Mouse (Mus musculus) heart, postnatal 0 days (tissue): ENCODE data around the gene Fgl2. TPM values are rescaled to one million over a fixed set of nuclear protein-coding genes. Genes with fewer than 3 reads are reported as not detected.
A peak's percentile ranks its signal among the peaks of the same experiment; 100 is the strongest.

Source experiments
- ATAC-seq: fragments of 200-750 bp; cut with Nextera tagmentation; 2 replicates; pipeline ENCODE4 v1.8.0; 2017; ENCODE audit warnings: low read depth, moderate number of reproducible peaks, moderate library complexity; ENCODE audit not compliant: insufficient read depth
- DNase-seq: peaks from one replicate; pipeline ENCODE4 v3.0.0-alpha.2; 2016; ENCODE audit warnings: low spot score
- H3K27ac ChIP-seq: fragments of 300-500 bp; sonication (generic); 2 replicates; pipeline ENCODE4 v1.5.1; 2014; ENCODE audit warnings: low read depth, mild to moderate bottlenecking
- H3K27me3 ChIP-seq: fragments of 300-500 bp; sonication (generic); 2 replicates; pipeline ENCODE4 v1.6.1; 2014; ENCODE audit warnings: low read length, mixed read lengths; ENCODE audit not compliant: control insufficient read depth, insufficient read depth
- H3K36me3 ChIP-seq: fragments of 300-500 bp; sonication (generic); replicated peaks from 2 replicates; pipeline ENCODE4 v1.6.1; 2014; ENCODE audit warnings: low read length, mixed read lengths; ENCODE audit not compliant: control insufficient read depth, insufficient read depth
- H3K4me1 ChIP-seq: fragments of 300-500 bp; sonication (generic); 2 replicates; pipeline ENCODE4 v1.6.1; 2014; ENCODE audit warnings: antibody characterized with exemption; ENCODE audit not compliant: control insufficient read depth, insufficient read depth
- H3K4me2 ChIP-seq: fragments of 300-500 bp; sonication (generic); 2 replicates; pipeline ENCODE4 v1.6.1; 2014; ENCODE audit warnings: low read depth, mild to moderate bottlenecking, low read length, moderate library complexity
- H3K4me3 ChIP-seq: fragments of 300-500 bp; sonication (generic); 2 replicates; pipeline ENCODE4 v1.5.1; 2014; ENCODE audit warnings: low read depth, low read length
- H3K9ac ChIP-seq: fragments of 300-500 bp; sonication (generic); replicated peaks from 2 replicates; pipeline ENCODE4 v1.6.1; 2014; ENCODE audit warnings: low read depth, low read length, mixed read lengths
- H3K9me3 ChIP-seq: fragments of 300-500 bp; sonication (generic); replicated peaks from 2 replicates; pipeline ENCODE4 v1.6.1; 2016; ENCODE audit warnings: low read length; ENCODE audit not compliant: control insufficient read depth
- CTCF ChIP-seq: IDR thresholded peaks from 2 replicates; pipeline ENCODE4 v1.5.1; 2016; ENCODE audit warnings: antibody characterized with exemption, control low read depth, low read depth
- EP300 ChIP-seq: IDR thresholded peaks from 2 replicates; pipeline ENCODE4 v1.6.1; 2016; ENCODE audit warnings: antibody characterized with exemption, low read depth
- WGBS: fragments of 180-500 bp; shearing (Covaris S2); extraction: QIAGEN DNeasy Blood & Tissue Kit; methylation state at CpG from one replicate; pipeline ENCODE4 v1.1.7; 2014; 5-methylcytosine and 5-hydroxymethylcytosine counted together
- polyA plus RNA-seq: library from polyadenylated mRNA; unstranded; fragments of >200 nt; fragmentation: Nextera tagmentation; extraction: Ambion mirVana; gene quantifications from 2 replicates; pipeline ENCODE4 v1.2.1, GENCODE M21; 2015
- total RNA-seq: library from RNA; depleted of rRNA; stranded (reverse); fragments of >200 nt; gene quantifications from 2 replicates; pipeline ENCODE4 v1.2.3, GENCODE M21; 2014; ENCODE audit warnings: low replicate concordance

Gene Fgl2
- total and polyA plus RNA-seq, 2 experiments from 2014 or later = 54.4 to 79.5 TPM

DNA sequence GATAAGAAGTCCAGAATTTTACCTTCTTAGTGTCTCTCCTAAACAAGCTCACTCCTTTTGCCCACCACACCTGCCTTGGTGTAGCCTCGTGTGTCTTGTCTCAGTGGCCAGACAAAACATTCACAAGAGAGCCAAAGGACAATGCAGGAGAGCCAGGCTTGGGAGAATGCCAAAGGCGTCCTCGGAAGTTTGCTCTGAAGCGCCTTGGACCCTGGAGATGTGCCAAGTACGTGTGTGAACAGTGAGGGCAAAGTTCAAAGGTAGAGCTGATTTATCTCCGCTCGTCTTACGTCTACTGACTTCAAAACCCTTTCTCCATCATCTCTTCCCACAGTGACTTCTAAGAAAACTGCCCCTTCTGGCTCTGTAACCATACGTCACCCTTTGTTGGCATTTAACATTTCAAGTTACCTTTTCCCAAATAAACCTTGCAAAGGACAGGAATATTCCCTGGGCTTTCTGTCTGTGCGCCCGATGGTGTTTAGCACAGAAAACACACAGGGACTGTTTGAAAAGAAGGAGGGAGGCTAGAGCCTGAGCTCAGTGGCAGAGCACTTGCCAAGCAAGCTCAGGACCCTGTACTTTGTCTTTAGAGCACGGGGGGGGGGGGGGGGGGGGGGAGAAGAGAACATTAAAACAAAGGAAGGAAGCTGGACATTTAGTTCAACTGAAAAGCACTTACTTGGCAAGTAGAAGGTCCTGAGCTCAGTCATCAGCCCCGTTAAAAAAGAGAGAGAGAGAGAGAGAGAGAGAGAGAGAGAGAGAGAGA, 19.4 kb downstream of the Fgl2 start:
- WGBS = 22% methylated on average over 12 of the region's 13 CpGs
- no peak overlapping the region for H3K9ac ChIP-seq
- no peak; the same call in 1 of the 2 replicates for ATAC-seq

GRCm38 (mm10) chr5:21394562-21394961, 22.1 kb downstream of the Fgl2 start:
- Histone ChIP-seq H3K27me3 (no peaks in the 10 kb centered on the region), H3K4me1 (peaks cover 23% of the 10 kb centered on the region; the same call in 1 of the 2 replicates), H3K4me2 (no peak overlapping the region), H3K9me3 (no peaks in the 10 kb centered on the region), H3K27ac (0 out of 2 replicates have a peak overlapping the region, but pooled peaks have one; percentile 3), H3K9ac (no peak overlapping the region), H3K4me3 (no peak overlapping the region), H3K36me3 (no peaks in the 10 kb centered on the region)
- no peak for DNase-seq
- TF ChIP-seq CTCF = no peak
- no peak for ATAC-seq
- WGBS = 69% methylated on average over 2 of the region's 2 CpGs

More for the DNA sequence above, 19.4 kb downstream of the Fgl2 start:
- H3K4me3 ChIP-seq = no peak overlapping the region
- H3K27ac ChIP-seq = no peak overlapping the region
- no peaks in the 10 kb centered on the region for H3K36me3 ChIP-seq
- peaks cover 23% of the 10 kb centered on the region; the same call in 1 of the 2 replicates for H3K4me1 ChIP-seq
- no peaks in the 10 kb centered on the region for H3K27me3 ChIP-seq
- no peaks in the 10 kb centered on the region for H3K9me3 ChIP-seq
- no peak for TF ChIP-seq CTCF
- TF ChIP-seq EP300 = no peak
- peak overlapping the region; percentile 21; the same call in 1 of the 2 replicates for H3K4me2 ChIP-seq
- peak; percentile 16 for DNase-seq

GRCm38 (mm10) chr5:21395205-21395840, 22.9 kb downstream of the Fgl2 start:
- Histone ChIP-seq H3K27ac (peak overlapping the region; percentile 49), H3K27me3 (no peaks in the 10 kb centered on the region), H3K4me3 (no peak overlapping the region), H3K9me3 (no peaks in the 10 kb centered on the region), H3K9ac (no peak overlapping the region), H3K4me2 (no peak overlapping the region), H3K4me1 (peaks cover 23% of the 10 kb centered on the region; the same call in 1 of the 2 replicates), H3K36me3 (no peaks in the 10 kb centered on the region)
- peak; percentile 81 for ATAC-seq
- DNase-seq = peak; percentile 66
- TF ChIP-seq CTCF = no peak
- TF ChIP-seq EP300 = peak; percentile 72
- 29% methylated on average over 7 of the region's 7 CpGs for WGBS

DNA sequence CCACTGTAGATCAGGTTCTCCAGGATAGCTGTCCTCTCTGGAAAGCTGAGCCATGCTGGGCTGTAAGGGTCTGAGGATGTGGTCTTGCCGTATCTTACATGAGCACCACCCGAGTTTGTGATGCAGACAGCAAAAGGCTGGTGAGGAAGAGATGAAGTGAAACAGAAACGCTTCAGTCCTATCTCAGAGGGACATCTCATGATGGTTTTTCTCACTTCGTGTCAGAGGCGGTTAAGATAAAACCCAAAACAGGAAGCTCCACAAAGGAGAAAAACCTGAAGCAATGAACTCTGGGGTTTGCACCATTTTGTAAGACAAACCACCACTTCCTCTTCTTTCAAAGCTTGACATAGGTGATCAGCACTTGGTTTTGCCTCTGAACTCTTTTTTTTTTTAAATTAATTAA, 38.8 kb downstream of the Fgl2 start:
- Histone ChIP-seq H3K27ac (peak overlapping the region; percentile 30; the same call in 1 of the 2 replicates), H3K4me2 (no peak overlapping the region), H3K27me3 (no peaks in the 10 kb centered on the region), H3K4me1 (no peaks in the 10 kb centered on the region), H3K9me3 (no peaks in the 10 kb centered on the region), H3K9ac (no peak overlapping the region), H3K4me3 (no peak overlapping the region), H3K36me3 (no peaks in the 10 kb centered on the region)
- DNase-seq (no peak), ATAC-seq (no peak)
- TF ChIP-seq EP300 (no peak), CTCF (no peak)
- 53% methylated on average over 5 of the region's 5 CpGs for WGBS

GRCm38 (mm10) chr5:21412056-21412455, 39.6 kb downstream of the Fgl2 start:
- TF ChIP-seq CTCF (no peak), EP300 (no peak)
- WGBS = 72% methylated on average over 5 of the region's 5 CpGs
- H3K4me1 ChIP-seq = no peaks in the 10 kb centered on the region
- H3K4me3 ChIP-seq = no peak overlapping the region
- DNase-seq = no peak
- no peaks in the 10 kb centered on the region for H3K27me3 ChIP-seq
- H3K9ac ChIP-seq = no peak overlapping the region
- ATAC-seq = no peak
- H3K36me3 ChIP-seq = no peaks in the 10 kb centered on the region
- no peak overlapping the region for H3K4me2 ChIP-seq
- H3K27ac ChIP-seq = no peak overlapping the region
- H3K9me3 ChIP-seq = no peaks in the 10 kb centered on the region
